18 mouse cellular contexts compared by ENCODE assay signal in genomic region chr8:125722675-125723074, GRCm38 (mm10). TPM values are rescaled to one million over a fixed set of nuclear protein-coding genes. Genes with fewer than 3 reads are reported as not detected.
DNase-seq lines count a peak whose midpoint lies in the region; ATAC-seq and TF ChIP-seq lines count a peak whose summit lies in the region.
"Had no signal": no experiment of that assay in that cellular context is flagged by ENCODE, and none has a peak within 500 bp of the region (broad histone marks: within the 10 kb centered on the region; RNA-seq: fewer than 3 reads in every experiment).

No protein-coding gene starts in this region.

- H3K9me3 ChIP-seq in hindbrain, postnatal 0 days (ENCODE audit: low read length), result no peaks in the 10 kb centered on the region
- H3K9me3 ChIP-seq in hindbrain, embryonic 12.5 days (replicated peaks), result no peaks in the 10 kb centered on the region
- H3K9me3 ChIP-seq: liver, embryonic 15.5 days; midbrain, embryonic 13.5 days had no signal

- H3K4me1 ChIP-seq in hindbrain, postnatal 0 days (ENCODE audit: insufficient read depth, low read length), result no peaks in the 10 kb centered on the region
- H3K4me1 ChIP-seq in hindbrain, embryonic 12.5 days, result 0 out of 2 replicates have a peak, but pooled peaks cover 2% of the 10 kb centered on the region
- H3K4me1 ChIP-seq: midbrain, embryonic 13.5 days had no signal

- no peak for ATAC-seq in hindbrain, postnatal 0 days
- ATAC-seq in hindbrain, embryonic 12.5 days (ENCODE audit: low FRiP score), result no peak
- ATAC-seq: forebrain, embryonic 14.5 days; midbrain, embryonic 13.5 days had no signal

- H3K27ac ChIP-seq in hindbrain, postnatal 0 days, result no peak overlapping the region
- H3K27ac ChIP-seq in hindbrain, embryonic 12.5 days, result no peak overlapping the region
- H3K27ac ChIP-seq: liver, embryonic 15.5 days; midbrain, embryonic 13.5 days had no signal

- no peak overlapping the region for H3K9ac ChIP-seq in hindbrain, postnatal 0 days (replicated peaks; ENCODE audit: low read length)
- no peak overlapping the region for H3K9ac ChIP-seq in hindbrain, embryonic 12.5 days
- H3K9ac ChIP-seq: liver, embryonic 15.5 days; midbrain, embryonic 13.5 days had no signal

- TF ChIP-seq CTCF in hindbrain, postnatal 0 days (IDR thresholded peaks at IDR 0.05; ENCODE audit: low read depth), result no peak

- H3K4me3 ChIP-seq in hindbrain, postnatal 0 days (ENCODE audit: low read length), result no peak overlapping the region
- no peak overlapping the region for H3K4me3 ChIP-seq in hindbrain, embryonic 12.5 days
- H3K4me3 ChIP-seq: liver, embryonic 15.5 days; midbrain, embryonic 13.5 days; myocyte had no signal

- H3K27me3 ChIP-seq in hindbrain, postnatal 0 days (ENCODE audit: insufficient read depth, low read length), result no peaks in the 10 kb centered on the region
- no peaks in the 10 kb centered on the region for H3K27me3 ChIP-seq in hindbrain, embryonic 12.5 days
- H3K27me3 ChIP-seq: liver, embryonic 15.5 days; midbrain, embryonic 13.5 days had no signal

- 71% methylated on average over 7 of the region's 7 CpGs for WGBS in hindbrain, postnatal 0 days
- 96% methylated on average over 7 of the region's 7 CpGs for WGBS in hindbrain, embryonic 12.5 days

- H3K36me3 ChIP-seq in hindbrain, postnatal 0 days (ENCODE audit: insufficient read depth, low read length), result no peaks in the 10 kb centered on the region
- H3K36me3 ChIP-seq in hindbrain, embryonic 12.5 days, result no peaks in the 10 kb centered on the region
- H3K36me3 ChIP-seq: liver, embryonic 15.5 days; midbrain, embryonic 13.5 days had no signal

- peak; percentile 14 for DNase-seq in hindbrain, postnatal 0 days (ENCODE audit: low spot score)
- peak; percentile 52 for DNase-seq in lung, postnatal 10 days
- DNase-seq in lung, postnatal 4 days, result no peak
- peak; percentile 75 for DNase-seq in gastrocnemius, postnatal 25 days
- DNase-seq in skeletal muscle tissue, adult 2 months (ENCODE audit: low read depth, low spot score), result peak; percentile 49
- DNase-seq in left cerebral cortex, postnatal 10 days (ENCODE audit: extremely low spot score in 1 of 2, low spot score in 2 of 2), result no peak
- DNase-seq in adrenal gland, adult 8-10 months, result no peak
- DNase-seq: adrenal gland, postnatal 36 days; cerebellum, adult 9-11 months; layer of hippocampus, postnatal 36 days; lung, postnatal 36 days; right cerebral cortex, adult 18-20 months; thymus, postnatal 4 days had no signal

- intact Hi-C loops in left cerebral cortex, postnatal 10 days (cut with DNase I), result loop anchor here (10.0 kb wide), 1 partner anchor 148 kb away; no protein-coding TSS in a partner anchor

- no peak overlapping the region for H3K4me2 ChIP-seq in hindbrain, postnatal 0 days (ENCODE audit: low read depth, low read length)
- H3K4me2 ChIP-seq in hindbrain, embryonic 12.5 days (replicated peaks), result no peak overlapping the region
- H3K4me2 ChIP-seq: liver, embryonic 15.5 days; midbrain, embryonic 13.5 days had no signal

RNA-seq across cellular contexts. Expression of gene Ntpcr, which starts 7.1 kb away (rescaled TPM):
- 24.9 and 37.1 TPM in 2 replicates for total RNA-seq in hindbrain, postnatal 0 days (2014; rRNA removed)
- 35.1 and 35.2 TPM in 2 replicates for polyA plus RNA-seq in hindbrain, postnatal 0 days (2015; fragmentation: Nextera tagmentation; extraction: Ambion mirVana)
- polyA plus RNA-seq in hindbrain, embryonic 12.5 days (2016; fragmentation: Nextera tagmentation; extraction: Ambion mirVana), result 19.8 and 24.1 TPM in 2 replicates
- total RNA-seq in gastrocnemius, postnatal 25 days (2021), result 10 to 100 TPM; 12.4 to 12.9 TPM
- total RNA-seq in left cerebral cortex, postnatal 10 days (2021), result 10 to 100 TPM; 20.2 to 21.0 TPM
- total RNA-seq in adrenal gland, adult 8-10 months (2022), result 10 to 100 TPM; 21.1 to 25.4 (median 23.7) TPM

RNA-seq across cellular contexts. Expression of gene Map10, which starts 53.1 kb away (rescaled TPM):
- total RNA-seq in hindbrain, postnatal 0 days (2014; rRNA removed), result 9.7 and 13.4 TPM in 2 replicates
- polyA plus RNA-seq in hindbrain, postnatal 0 days (2015; fragmentation: Nextera tagmentation; extraction: Ambion mirVana), result 5.5 and 6.3 TPM in 2 replicates
- 9.2 and 9.6 TPM in 2 replicates for polyA plus RNA-seq in hindbrain, embryonic 12.5 days (2016; fragmentation: Nextera tagmentation; extraction: Ambion mirVana)
- total RNA-seq in gastrocnemius, postnatal 25 days (2021), result 1 to 10 TPM; 2.6 to 3.0 TPM
- total RNA-seq in left cerebral cortex, postnatal 10 days (2021), result 1 to 10 TPM; 5.2 to 6.2 TPM
- total RNA-seq in adrenal gland, adult 8-10 months (2022), result 1 to 10 TPM; 3.4 to 5.4 (median 4.9) TPM
- polyA plus RNA-seq: myocyte had no signal

Comparison
In these comparisons a context has a peak if more than half of its experiments do, and no peak if none do; other contexts are left out.
1. DNase-seq: peak in hindbrain, postnatal 0 days (single experiment), lung, postnatal 10 days (single experiment), gastrocnemius, postnatal 25 days (single experiment) and skeletal muscle tissue, adult 2 months (single experiment); none in lung, postnatal 4 days (0 of 2), left cerebral cortex, postnatal 10 days (0 of 2) and adrenal gland, adult 8-10 months (single experiment).